Mouse (Mus musculus): ENCODE results near the gene Dpep2nb. TPM values are rescaled to one million over a fixed set of nuclear protein-coding genes. Genes with fewer than 3 reads are reported as not detected.

Gene Dpep2nb
- polyA plus RNA-seq, 1 experiment from 2014 or later = not detected

Small RNA genes lying within 50 kb of the gene (microRNA-seq; reads per million reads assigned to microRNA genes)
- not detected for gene Mir7074

Other genes starting within 250 kb of the Dpep2nb start
- gene Gfod2, start 247.3 kb downstream of the Dpep2nb start, polyA plus RNA-seq (2016; fragmentation: Nextera tagmentation; extraction: Ambion mirVana) = 25.4 and 29.8 TPM in 2 replicates
- gene Ranbp10, start 178.6 kb downstream of the Dpep2nb start, polyA plus RNA-seq (2016; fragmentation: Nextera tagmentation; extraction: Ambion mirVana) = 11.5 and 14.9 TPM in 2 replicates
- 0.10 and 0.14 TPM in 2 replicates for gene Tsnaxip1, start 178.2 kb downstream of the Dpep2nb start, polyA plus RNA-seq (2016; fragmentation: Nextera tagmentation; extraction: Ambion mirVana)
- 45.6 and 49.0 TPM in 2 replicates for gene Cenpt, start 152.7 kb downstream of the Dpep2nb start, polyA plus RNA-seq (2016; fragmentation: Nextera tagmentation; extraction: Ambion mirVana)
- gene Thap11, start 150.8 kb downstream of the Dpep2nb start, polyA plus RNA-seq (2016; fragmentation: Nextera tagmentation; extraction: Ambion mirVana) = 85.7 and 90.8 TPM in 2 replicates
- gene Nutf2, start 145.4 kb downstream of the Dpep2nb start, polyA plus RNA-seq (2016; fragmentation: Nextera tagmentation; extraction: Ambion mirVana) = 379 and 438 TPM in 2 replicates
- 75.1 and 76.6 TPM in 2 replicates for gene Edc4, start 125.1 kb downstream of the Dpep2nb start, polyA plus RNA-seq (2016; fragmentation: Nextera tagmentation; extraction: Ambion mirVana)
- gene Nrn1l, start 112.4 kb downstream of the Dpep2nb start, polyA plus RNA-seq (2016; fragmentation: Nextera tagmentation; extraction: Ambion mirVana) = 0.41 TPM in 1 of 2 replicates, not detected in the other
- gene Pskh1, start 105.5 kb downstream of the Dpep2nb start, polyA plus RNA-seq (2016; fragmentation: Nextera tagmentation; extraction: Ambion mirVana) = 34.4 and 45.9 TPM in 2 replicates
- gene Ctrl, start 72.1 kb downstream of the Dpep2nb start, polyA plus RNA-seq (2016; fragmentation: Nextera tagmentation; extraction: Ambion mirVana) = 1.6 and 2.0 TPM in 2 replicates
- gene Psmb10, start 67.5 kb downstream of the Dpep2nb start, polyA plus RNA-seq (2016; fragmentation: Nextera tagmentation; extraction: Ambion mirVana) = 28.9 and 40.3 TPM in 2 replicates
- gene Lcat, start 62.6 kb downstream of the Dpep2nb start, polyA plus RNA-seq (2016; fragmentation: Nextera tagmentation; extraction: Ambion mirVana) = 2.0 and 2.1 TPM in 2 replicates
- 31.9 and 37.7 TPM in 2 replicates for gene Slc12a4, start 39.9 kb downstream of the Dpep2nb start, polyA plus RNA-seq (2016; fragmentation: Nextera tagmentation; extraction: Ambion mirVana)
- not detected in 2 replicates for gene Dpep3, start 26.5 kb downstream of the Dpep2nb start, polyA plus RNA-seq (2016; fragmentation: Nextera tagmentation; extraction: Ambion mirVana)
- gene Dus2, start 14.6 kb downstream of the Dpep2nb start, polyA plus RNA-seq (2016; fragmentation: Nextera tagmentation; extraction: Ambion mirVana) = 23.3 and 23.7 TPM in 2 replicates
- gene Ddx28, start 5.9 kb upstream of the Dpep2nb start, polyA plus RNA-seq (2016; fragmentation: Nextera tagmentation; extraction: Ambion mirVana) = 22.8 and 23.2 TPM in 2 replicates
- 7.9 TPM in 2 replicates for gene Nfatc3, start 52.9 kb upstream of the Dpep2nb start, polyA plus RNA-seq (2016; fragmentation: Nextera tagmentation; extraction: Ambion mirVana)
- 5.6 and 7.3 TPM in 2 replicates for gene Esrp2, start 131.0 kb upstream of the Dpep2nb start, polyA plus RNA-seq (2016; fragmentation: Nextera tagmentation; extraction: Ambion mirVana)
- 10.8 and 13.4 TPM in 2 replicates for gene Pla2g15, start 144.4 kb upstream of the Dpep2nb start, polyA plus RNA-seq (2016; fragmentation: Nextera tagmentation; extraction: Ambion mirVana)
- gene Slc7a6, start 162.9 kb upstream of the Dpep2nb start, polyA plus RNA-seq (2016; fragmentation: Nextera tagmentation; extraction: Ambion mirVana) = 85.3 and 94.5 TPM in 2 replicates
- 42.0 and 46.6 TPM in 2 replicates for gene Slc7a6os, start 205.0 kb upstream of the Dpep2nb start, polyA plus RNA-seq (2016; fragmentation: Nextera tagmentation; extraction: Ambion mirVana)
- gene Prmt7, start 205.0 kb upstream of the Dpep2nb start, polyA plus RNA-seq (2016; fragmentation: Nextera tagmentation; extraction: Ambion mirVana) = 76.4 and 88.2 TPM in 2 replicates